Mouse (Mus musculus): Measurements from ENCODE around the gene Mctp1. TPM values are rescaled to one million over a fixed set of nuclear protein-coding genes. Genes with fewer than 3 reads are reported as not detected.
"Not testable (repeated sequence)": the region's sequence is repeated elsewhere in the genome, so short reads cannot be mapped to it uniquely, and the experiment has no call there.

The Mctp1 gene
- total and polyA plus RNA-seq, 2 experiments = 0.04 to 0.65 TPM

DNA sequence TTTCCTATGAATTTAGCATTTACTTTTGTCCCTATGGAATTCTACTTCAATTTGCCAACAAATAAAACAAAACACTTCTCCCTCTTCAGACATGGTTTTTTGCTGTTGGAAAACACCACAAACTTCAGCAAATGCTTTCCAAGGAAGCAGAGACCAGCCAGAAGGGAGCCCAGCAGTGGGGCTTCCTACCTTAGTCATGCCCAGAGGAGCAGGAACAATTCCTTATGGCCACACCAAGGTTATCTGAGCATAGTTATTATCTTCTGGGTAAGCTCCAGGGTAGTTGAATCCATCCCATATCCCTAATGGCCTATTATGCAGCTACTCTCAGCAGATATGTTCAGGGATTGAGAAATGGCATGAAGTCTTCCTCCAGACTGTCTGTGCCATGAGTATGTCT is 52.1 kb downstream of the Mctp1 start:
- Histone ChIP-seq H3K4me3 (ENCODE audit: insufficient read depth, low read depth, low read length) (no peak overlapping the region), H3K36me3 (ENCODE audit: control insufficient read depth, insufficient read depth, low read length) (no peaks in the 10 kb centered on the region), H3K79me2 (ENCODE audit: control insufficient read depth, insufficient read depth, low read length) (no peaks in the 10 kb centered on the region), H3K27me3 (ENCODE audit: control insufficient read depth, insufficient read depth, low read length) (no peaks in the 10 kb centered on the region), H3K4me1 (ENCODE audit: control insufficient read depth, insufficient read depth, low read length) (no peaks in the 10 kb centered on the region), H3K27ac (replicated peaks; ENCODE audit: insufficient read depth, low read depth, low read length) (no peak overlapping the region), H3K9ac (ENCODE audit: low read depth, low read length) (no peak overlapping the region)
- no peak for DNase-seq (ENCODE audit: extremely low read depth, low read depth, low spot score)
- no peak for TF ChIP-seq CTCF (IDR thresholded peaks at IDR 0.05; ENCODE audit: low read depth, low read length)
- no peak for TF ChIP-seq POLR2A (IDR thresholded peaks at IDR 0.05; ENCODE audit: extremely low read depth, insufficient read depth, low read length)

DNA sequence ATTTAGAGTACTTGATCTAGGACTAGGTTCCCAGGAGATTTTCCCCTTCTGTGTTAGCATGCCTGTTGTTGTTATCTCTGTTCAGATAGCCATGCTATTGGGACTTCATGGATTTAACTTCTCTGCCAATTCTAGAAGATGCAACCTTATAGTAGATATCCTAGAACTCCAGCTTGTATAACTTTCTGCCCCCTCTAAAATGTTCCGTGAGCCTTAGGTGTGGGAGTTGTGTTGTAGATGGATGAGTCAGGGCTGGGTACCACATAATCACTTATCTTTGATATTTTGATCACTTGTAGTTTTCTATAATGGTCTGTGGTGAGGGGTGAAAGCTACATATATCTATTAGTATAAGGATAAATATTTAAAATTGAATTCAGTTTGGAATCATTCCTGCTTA is 54.4 kb downstream of the Mctp1 start:
- no peaks in the 10 kb centered on the region for H3K27me3 ChIP-seq (ENCODE audit: control insufficient read depth, insufficient read depth, low read length)
- DNase-seq (ENCODE audit: extremely low read depth, low read depth, low spot score) = no peak
- TF ChIP-seq CTCF (IDR thresholded peaks at IDR 0.05; ENCODE audit: low read depth, low read length) = no peak
- TF ChIP-seq POLR2A (IDR thresholded peaks at IDR 0.05; ENCODE audit: extremely low read depth, insufficient read depth, low read length) = no peak
- H3K36me3 ChIP-seq (ENCODE audit: control insufficient read depth, insufficient read depth, low read length) = no peaks in the 10 kb centered on the region
- no peaks in the 10 kb centered on the region for H3K4me1 ChIP-seq (ENCODE audit: control insufficient read depth, insufficient read depth, low read length)
- H3K79me2 ChIP-seq (ENCODE audit: control insufficient read depth, insufficient read depth, low read length) = no peaks in the 10 kb centered on the region
- WGBS = 84% methylated on average over 1 of the region's 1 CpGs
- H3K27ac ChIP-seq (replicated peaks; ENCODE audit: insufficient read depth, low read depth, low read length) = no peak overlapping the region
- H3K9ac ChIP-seq (ENCODE audit: low read depth, low read length) = no peak overlapping the region
- H3K4me3 ChIP-seq (ENCODE audit: insufficient read depth, low read depth, low read length) = no peak overlapping the region

DNA sequence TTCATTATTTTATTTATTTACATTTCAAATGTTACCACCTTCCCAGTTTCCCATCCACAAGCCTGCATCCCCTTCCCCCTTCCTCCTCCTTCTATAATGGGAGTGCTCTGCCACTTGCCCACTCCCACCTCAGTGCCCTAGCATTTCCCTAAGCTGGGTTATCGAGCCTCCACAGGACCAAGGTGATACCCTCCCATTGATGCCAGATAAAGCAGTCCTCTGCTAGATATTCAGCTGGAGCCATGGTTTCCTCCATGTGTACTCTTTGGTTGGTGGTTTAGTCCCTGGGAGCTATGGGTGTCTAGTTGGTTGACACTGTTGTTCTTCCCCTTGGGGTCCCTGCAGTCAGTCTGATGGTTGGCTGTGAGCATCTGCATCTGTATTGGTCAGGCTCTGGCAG is 61.7 kb downstream of the Mctp1 start:
- Histone ChIP-seq H3K27ac (replicated peaks; ENCODE audit: insufficient read depth, low read depth, low read length) (no peak overlapping the region), H3K36me3 (ENCODE audit: control insufficient read depth, insufficient read depth, low read length) (no peaks in the 10 kb centered on the region), H3K4me3 (ENCODE audit: insufficient read depth, low read depth, low read length) (no peak overlapping the region), H3K4me1 (ENCODE audit: control insufficient read depth, insufficient read depth, low read length) (no peaks in the 10 kb centered on the region), H3K79me2 (ENCODE audit: control insufficient read depth, insufficient read depth, low read length) (no peaks in the 10 kb centered on the region), H3K27me3 (ENCODE audit: control insufficient read depth, insufficient read depth, low read length) (no peaks in the 10 kb centered on the region), H3K9ac (ENCODE audit: low read depth, low read length) (no peak overlapping the region)
- 58% methylated on average over 1 of the region's 1 CpGs for WGBS
- no peak for DNase-seq (ENCODE audit: extremely low read depth, low read depth, low spot score)
- TF ChIP-seq CTCF (IDR thresholded peaks at IDR 0.05; ENCODE audit: low read depth, low read length) (no peak), POLR2A (IDR thresholded peaks at IDR 0.05; ENCODE audit: extremely low read depth, insufficient read depth, low read length) (no peak)

DNA sequence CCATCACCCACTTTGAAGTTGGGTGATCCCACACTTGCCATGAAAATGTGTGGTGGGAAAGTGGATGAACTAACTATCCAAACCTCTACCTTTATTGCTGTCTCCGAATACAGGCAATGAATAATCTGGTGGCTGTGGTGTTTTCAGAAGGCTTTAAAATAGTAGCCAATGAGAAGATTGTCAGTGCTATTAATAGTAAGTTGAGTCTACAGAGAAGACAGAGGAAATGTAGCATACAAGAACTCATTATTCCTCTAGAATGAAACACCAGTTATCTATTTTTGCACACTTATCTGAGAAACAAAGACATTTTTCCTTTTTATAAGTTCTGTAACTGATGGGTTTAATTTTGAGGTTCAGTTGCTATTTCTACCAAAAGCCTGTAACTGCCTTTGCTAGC is 63.2 kb downstream of the Mctp1 start:
- Histone ChIP-seq H3K4me1 (ENCODE audit: control insufficient read depth, insufficient read depth, low read length) (no peaks in the 10 kb centered on the region), H3K9ac (ENCODE audit: low read depth, low read length) (no peak overlapping the region), H3K36me3 (ENCODE audit: control insufficient read depth, insufficient read depth, low read length) (no peaks in the 10 kb centered on the region), H3K27me3 (ENCODE audit: control insufficient read depth, insufficient read depth, low read length) (no peaks in the 10 kb centered on the region), H3K27ac (replicated peaks; ENCODE audit: insufficient read depth, low read depth, low read length) (no peak overlapping the region), H3K4me3 (ENCODE audit: insufficient read depth, low read depth, low read length) (no peak overlapping the region), H3K79me2 (ENCODE audit: control insufficient read depth, insufficient read depth, low read length) (no peaks in the 10 kb centered on the region)
- 54% methylated on average over 1 of the region's 1 CpGs for WGBS
- TF ChIP-seq CTCF (IDR thresholded peaks at IDR 0.05; ENCODE audit: low read depth, low read length) (no peak), POLR2A (IDR thresholded peaks at IDR 0.05; ENCODE audit: extremely low read depth, insufficient read depth, low read length) (no peak)
- DNase-seq (ENCODE audit: extremely low read depth, low read depth, low spot score) = no peak

DNA sequence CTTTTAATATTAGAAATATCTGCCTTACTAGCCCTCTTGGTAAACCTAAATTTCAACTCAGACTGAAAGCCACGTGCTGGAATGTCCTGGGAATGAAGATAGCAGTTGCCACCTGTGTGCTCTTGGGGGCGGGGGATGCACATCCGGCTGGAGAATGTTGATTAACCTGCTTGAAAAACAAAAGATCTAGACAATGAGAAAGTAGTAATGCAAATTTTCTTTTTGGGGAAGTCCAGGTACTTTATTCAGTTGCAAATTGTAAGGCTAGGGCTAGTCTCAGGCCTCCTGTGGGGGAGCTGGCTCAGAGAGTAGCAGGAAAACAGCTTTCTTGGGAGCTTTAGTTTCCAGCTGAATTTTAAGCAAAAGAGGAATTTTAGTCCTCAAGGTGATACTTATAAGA is 67.2 kb downstream of the Mctp1 start:
- not testable (repeated sequence) for H3K79me2 ChIP-seq (ENCODE audit: control insufficient read depth, insufficient read depth, low read length)

DNA sequence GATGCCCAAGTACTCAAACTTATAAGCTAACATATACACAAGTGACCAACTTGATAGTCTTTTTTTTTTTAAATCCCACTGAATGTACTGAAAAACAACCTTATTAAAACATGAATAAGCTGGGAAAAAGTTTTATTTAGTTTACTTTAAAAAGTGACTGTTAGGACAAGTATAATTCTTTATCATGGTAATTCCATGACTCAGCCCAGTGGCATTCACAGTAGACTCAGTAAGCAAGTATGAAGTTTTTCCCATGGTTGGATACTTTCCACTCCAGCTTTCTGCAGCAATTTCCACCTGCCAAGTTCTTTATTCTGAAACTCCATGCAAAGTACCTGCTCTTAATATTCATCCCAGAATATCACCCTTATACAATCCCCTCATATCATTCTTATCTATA is 97.3 kb downstream of the Mctp1 start:
- Histone ChIP-seq H3K27ac (replicated peaks; ENCODE audit: insufficient read depth, low read depth, low read length) (no peak overlapping the region), H3K4me1 (ENCODE audit: control insufficient read depth, insufficient read depth, low read length) (no peaks in the 10 kb centered on the region), H3K27me3 (ENCODE audit: control insufficient read depth, insufficient read depth, low read length) (no peaks in the 10 kb centered on the region), H3K36me3 (ENCODE audit: control insufficient read depth, insufficient read depth, low read length) (no peaks in the 10 kb centered on the region), H3K4me3 (ENCODE audit: insufficient read depth, low read depth, low read length) (no peak overlapping the region), H3K79me2 (ENCODE audit: control insufficient read depth, insufficient read depth, low read length) (no peaks in the 10 kb centered on the region), H3K9ac (ENCODE audit: low read depth, low read length) (no peak overlapping the region)
- no peak for DNase-seq (ENCODE audit: extremely low read depth, low read depth, low spot score)
- TF ChIP-seq CTCF (IDR thresholded peaks at IDR 0.05; ENCODE audit: low read depth, low read length) (no peak), POLR2A (IDR thresholded peaks at IDR 0.05; ENCODE audit: extremely low read depth, insufficient read depth, low read length) (no peak)

More for the DNA sequence above, 67.2 kb downstream of the Mctp1 start:
- not testable (repeated sequence) for DNase-seq (ENCODE audit: extremely low read depth, low read depth, low spot score); H3K36me3 ChIP-seq (ENCODE audit: control insufficient read depth, insufficient read depth, low read length); H3K27me3 ChIP-seq (ENCODE audit: control insufficient read depth, insufficient read depth, low read length); H3K9ac ChIP-seq (ENCODE audit: low read depth, low read length); H3K27ac ChIP-seq (replicated peaks; ENCODE audit: insufficient read depth, low read depth, low read length); H3K4me1 ChIP-seq (ENCODE audit: control insufficient read depth, insufficient read depth, low read length); H3K4me3 ChIP-seq (ENCODE audit: insufficient read depth, low read depth, low read length)
- WGBS = 66% methylated on average over 3 of the region's 3 CpGs

Measured in liver, adult 2 months (tissue).